Mouse (Mus musculus): ENCODE data around the gene Lrrc8a. TPM values are rescaled to one million over a fixed set of nuclear protein-coding genes. Genes with fewer than 3 reads are reported as not detected.

Gene Lrrc8a
- polyA plus RNA-seq, 1 experiment from 2014 or later = 43.8 TPM

- Histone ChIP-seq H3K4me1 (ENCODE audit: insufficient read depth, low read length) (peaks cover 14% of the 10 kb centered on the region), H3K27ac (ENCODE audit: low read length) (no peak overlapping the region), H3K9ac (replicated peaks; ENCODE audit: low read length) (no peak overlapping the region; the same call in 1 of the 2 replicates), H3K4me2 (replicated peaks; ENCODE audit: low read depth, low read length) (no peak overlapping the region), H3K27me3 (ENCODE audit: insufficient read depth, low read length) (no peaks in the 10 kb centered on the region), H3K36me3 (ENCODE audit: insufficient read depth, low read length) (no peaks in the 10 kb centered on the region), H3K4me3 (ENCODE audit: low read length) (no peak overlapping the region), H3K9me3 (ENCODE audit: low read length) (no peaks in the 10 kb centered on the region)
- no peak for ATAC-seq (ENCODE audit: low FRiP score, low TSS enrichment)
- WGBS = 85% methylated on average over 4 of the region's 4 CpGs
Measured at GRCm38 (mm10) chr2:30207401-30207800, 30.1 kb upstream of the Lrrc8a start.

GRCm38 (mm10) chr2:30207886-30208285, 29.6 kb upstream of the Lrrc8a start:
- 68% methylated on average over 5 of the region's 5 CpGs for WGBS
- no peaks in the 10 kb centered on the region for H3K36me3 ChIP-seq (ENCODE audit: insufficient read depth, low read length)
- H3K27ac ChIP-seq (ENCODE audit: low read length) = no peak overlapping the region
- no peak overlapping the region for H3K4me3 ChIP-seq (ENCODE audit: low read length)
- peaks cover 14% of the 10 kb centered on the region for H3K4me1 ChIP-seq (ENCODE audit: insufficient read depth, low read length)
- no peak overlapping the region for H3K9ac ChIP-seq (replicated peaks; ENCODE audit: low read length)
- H3K9me3 ChIP-seq (ENCODE audit: low read length) = no peaks in the 10 kb centered on the region
- no peaks in the 10 kb centered on the region for H3K27me3 ChIP-seq (ENCODE audit: insufficient read depth, low read length)
- ATAC-seq (ENCODE audit: low FRiP score, low TSS enrichment) = no peak
- H3K4me2 ChIP-seq (replicated peaks; ENCODE audit: low read depth, low read length) = no peak overlapping the region

DNA sequence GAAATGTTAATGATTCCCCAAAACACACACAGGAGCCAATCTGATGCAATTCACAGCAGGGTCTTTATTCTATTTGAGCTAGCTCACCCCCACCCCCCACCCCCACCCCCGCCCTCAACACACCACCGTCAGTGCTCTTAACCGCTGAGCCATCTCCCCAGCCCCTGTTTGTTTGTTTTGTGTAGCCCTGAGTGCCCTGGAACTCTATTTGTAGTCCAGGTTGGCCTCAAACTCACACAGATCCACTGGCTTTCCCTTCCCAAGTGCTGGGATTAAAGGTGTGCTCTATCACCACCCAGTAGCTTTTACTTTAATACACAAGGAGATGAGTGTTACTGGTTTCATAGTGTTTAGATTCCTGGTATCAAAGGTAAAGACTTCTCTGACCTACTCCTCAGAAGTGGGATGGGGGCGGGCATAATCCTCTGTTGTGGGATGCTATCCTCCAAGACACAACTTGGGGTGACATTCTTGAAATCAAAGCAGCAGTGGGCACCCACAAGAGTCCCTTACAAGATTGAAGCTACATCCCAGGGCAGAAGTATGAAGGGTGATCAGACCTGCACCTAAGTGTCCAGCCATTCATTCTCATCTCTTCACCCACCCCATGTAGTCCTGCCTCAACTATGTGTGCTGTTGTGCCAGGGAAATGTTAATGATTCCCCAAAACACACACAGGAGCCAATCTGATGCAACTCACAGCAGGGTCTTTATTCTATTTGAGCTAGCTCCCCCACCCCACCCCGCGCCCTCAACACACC, 25.9 kb upstream of the Lrrc8a start:
- H3K4me3 ChIP-seq (ENCODE audit: low read length) = no peak overlapping the region
- no peaks in the 10 kb centered on the region for H3K27me3 ChIP-seq (ENCODE audit: insufficient read depth, low read length)
- H3K27ac ChIP-seq (ENCODE audit: low read length) = no peak overlapping the region
- no peaks in the 10 kb centered on the region for H3K9me3 ChIP-seq (ENCODE audit: low read length)
- peaks cover 2% of the 10 kb centered on the region; the same call in 1 of the 2 replicates for H3K4me1 ChIP-seq (ENCODE audit: insufficient read depth, low read length)
- no peak for ATAC-seq (ENCODE audit: low FRiP score, low TSS enrichment)
- H3K9ac ChIP-seq (replicated peaks; ENCODE audit: low read length) = no peak overlapping the region
- H3K4me2 ChIP-seq (replicated peaks; ENCODE audit: low read depth, low read length) = no peak overlapping the region
- 66% methylated on average over 6 of the region's 6 CpGs for WGBS
- H3K36me3 ChIP-seq (ENCODE audit: insufficient read depth, low read length) = no peaks in the 10 kb centered on the region

- Histone ChIP-seq H3K4me2 (replicated peaks; ENCODE audit: low read depth, low read length) (no peak overlapping the region), H3K9me3 (ENCODE audit: low read length) (no peaks in the 10 kb centered on the region), H3K4me3 (ENCODE audit: low read length) (no peak overlapping the region), H3K27ac (ENCODE audit: low read length) (no peak overlapping the region), H3K4me1 (ENCODE audit: insufficient read depth, low read length) (no peaks in the 10 kb centered on the region), H3K27me3 (ENCODE audit: insufficient read depth, low read length) (no peaks in the 10 kb centered on the region), H3K36me3 (ENCODE audit: insufficient read depth, low read length) (no peaks in the 10 kb centered on the region), H3K9ac (replicated peaks; ENCODE audit: low read length) (no peak overlapping the region)
- no peak for ATAC-seq (ENCODE audit: low FRiP score, low TSS enrichment)
- WGBS = 75% methylated on average over 4 of the region's 4 CpGs
Measured at GRCm38 (mm10) chr2:30212169-30212545, 25.4 kb upstream of the Lrrc8a start.

GRCm38 (mm10) chr2:30212951-30213350, 24.6 kb upstream of the Lrrc8a start:
- no peak overlapping the region for H3K27ac ChIP-seq (ENCODE audit: low read length)
- H3K9me3 ChIP-seq (ENCODE audit: low read length) = no peaks in the 10 kb centered on the region
- H3K36me3 ChIP-seq (ENCODE audit: insufficient read depth, low read length) = no peaks in the 10 kb centered on the region
- no peak overlapping the region for H3K4me2 ChIP-seq (replicated peaks; ENCODE audit: low read depth, low read length)
- no peak overlapping the region for H3K9ac ChIP-seq (replicated peaks; ENCODE audit: low read length)
- H3K27me3 ChIP-seq (ENCODE audit: insufficient read depth, low read length) = no peaks in the 10 kb centered on the region
- 78% methylated on average over 1 of the region's 1 CpGs for WGBS
- no peak for ATAC-seq (ENCODE audit: low FRiP score, low TSS enrichment)
- no peaks in the 10 kb centered on the region for H3K4me1 ChIP-seq (ENCODE audit: insufficient read depth, low read length)
- H3K4me3 ChIP-seq (ENCODE audit: low read length) = no peak overlapping the region

DNA sequence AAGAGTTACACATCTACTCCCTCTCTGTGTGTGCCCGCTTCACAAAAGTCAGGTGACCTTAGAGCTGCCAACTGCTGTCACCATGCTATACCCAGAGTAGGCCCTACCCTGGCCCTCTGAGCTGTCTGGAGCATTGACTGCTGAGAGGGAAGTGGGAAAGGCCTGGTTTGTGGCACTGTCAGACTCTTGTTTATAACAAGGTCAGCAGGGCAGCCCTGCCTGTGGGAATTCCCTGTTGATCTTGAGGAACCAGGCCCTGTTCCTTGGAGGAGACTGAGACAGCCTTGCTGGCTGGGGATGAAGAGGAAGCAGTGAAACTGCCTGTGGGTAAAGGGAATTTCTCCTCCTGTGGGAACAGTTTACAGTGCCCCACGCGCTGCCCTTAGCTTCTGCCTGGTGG, 22.8 kb upstream of the Lrrc8a start:
- no peaks in the 10 kb centered on the region for H3K9me3 ChIP-seq (ENCODE audit: low read length)
- H3K36me3 ChIP-seq (ENCODE audit: insufficient read depth, low read length) = no peaks in the 10 kb centered on the region
- WGBS = 96% methylated on average over 3 of the region's 3 CpGs
- no peak overlapping the region for H3K9ac ChIP-seq (replicated peaks; ENCODE audit: low read length)
- no peak overlapping the region for H3K4me3 ChIP-seq (ENCODE audit: low read length)
- ATAC-seq (ENCODE audit: low FRiP score, low TSS enrichment) = no peak
- no peak overlapping the region for H3K4me2 ChIP-seq (replicated peaks; ENCODE audit: low read depth, low read length)
- no peaks in the 10 kb centered on the region for H3K27me3 ChIP-seq (ENCODE audit: insufficient read depth, low read length)
- H3K4me1 ChIP-seq (ENCODE audit: insufficient read depth, low read length) = no peaks in the 10 kb centered on the region
- H3K27ac ChIP-seq (ENCODE audit: low read length) = no peak overlapping the region

DNA sequence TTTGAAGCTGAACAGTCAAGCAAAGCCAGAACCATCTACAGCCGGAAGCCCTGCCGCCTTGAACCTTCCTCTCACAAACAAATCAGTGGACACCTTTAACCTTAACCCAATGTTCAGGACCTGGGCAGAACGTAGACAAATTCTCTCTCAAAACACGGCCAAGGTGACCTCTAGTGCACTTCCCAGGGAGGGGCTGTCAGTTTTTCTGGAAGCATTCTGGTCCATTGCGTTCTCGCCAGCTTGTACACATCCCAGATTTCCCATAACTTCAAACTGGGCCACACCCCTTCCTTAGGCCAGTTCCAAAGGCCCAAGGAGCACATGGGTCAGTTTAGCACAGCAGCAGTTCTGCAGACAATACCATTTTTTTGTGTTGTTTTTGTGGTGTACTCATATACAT, 22.0 kb upstream of the Lrrc8a start:
- no peak for ATAC-seq (ENCODE audit: low FRiP score, low TSS enrichment)
- Histone ChIP-seq H3K36me3 (ENCODE audit: insufficient read depth, low read length) (no peaks in the 10 kb centered on the region), H3K27me3 (ENCODE audit: insufficient read depth, low read length) (no peaks in the 10 kb centered on the region), H3K27ac (ENCODE audit: low read length) (no peak overlapping the region), H3K4me2 (replicated peaks; ENCODE audit: low read depth, low read length) (no peak overlapping the region), H3K4me3 (ENCODE audit: low read length) (no peak overlapping the region), H3K9me3 (ENCODE audit: low read length) (no peaks in the 10 kb centered on the region), H3K4me1 (ENCODE audit: insufficient read depth, low read length) (no peaks in the 10 kb centered on the region), H3K9ac (replicated peaks; ENCODE audit: low read length) (no peak overlapping the region)
- WGBS = 45% methylated on average over 6 of the region's 6 CpGs

GRCm38 (mm10) chr2:30216293-30216692, 21.2 kb upstream of the Lrrc8a start:
- H3K27ac ChIP-seq (ENCODE audit: low read length) = no peak overlapping the region
- H3K9ac ChIP-seq (replicated peaks; ENCODE audit: low read length) = no peak overlapping the region
- H3K9me3 ChIP-seq (ENCODE audit: low read length) = no peaks in the 10 kb centered on the region
- H3K36me3 ChIP-seq (ENCODE audit: insufficient read depth, low read length) = no peaks in the 10 kb centered on the region
- 93% methylated on average over 5 of the region's 5 CpGs for WGBS
- no peak for ATAC-seq (ENCODE audit: low FRiP score, low TSS enrichment)
- no peak overlapping the region for H3K4me2 ChIP-seq (replicated peaks; ENCODE audit: low read depth, low read length)
- no peaks in the 10 kb centered on the region for H3K27me3 ChIP-seq (ENCODE audit: insufficient read depth, low read length)
- H3K4me3 ChIP-seq (ENCODE audit: low read length) = no peak overlapping the region
- no peaks in the 10 kb centered on the region for H3K4me1 ChIP-seq (ENCODE audit: insufficient read depth, low read length)

DNA sequence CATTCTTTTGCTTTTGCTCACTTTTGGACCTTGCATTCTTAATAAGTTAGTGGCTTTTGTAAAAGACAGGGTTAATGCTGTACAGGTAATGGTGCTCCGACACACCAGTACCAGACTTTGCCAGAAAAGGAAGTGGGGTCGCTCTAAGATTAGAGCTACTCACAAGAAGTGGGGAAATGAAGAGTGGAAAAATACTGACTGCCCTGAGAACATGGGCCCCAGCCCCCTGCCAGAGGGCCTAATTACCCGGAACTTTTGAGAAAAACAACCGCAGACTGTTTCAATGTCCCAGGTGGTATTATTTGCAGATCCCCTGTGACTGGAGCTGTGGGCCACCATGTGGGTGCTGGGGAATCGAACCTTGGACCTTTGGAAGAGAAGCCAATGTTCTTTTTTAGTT, 1.9 kb upstream of the Lrrc8a start:
- Histone ChIP-seq H3K9ac (replicated peaks; ENCODE audit: low read length) (no peak overlapping the region), H3K4me2 (replicated peaks; ENCODE audit: low read depth, low read length) (no peak overlapping the region), H3K4me3 (ENCODE audit: low read length) (no peak overlapping the region), H3K4me1 (ENCODE audit: insufficient read depth, low read length) (peaks cover 20% of the 10 kb centered on the region), H3K27me3 (ENCODE audit: insufficient read depth, low read length) (no peaks in the 10 kb centered on the region), H3K27ac (ENCODE audit: low read length) (no peak overlapping the region), H3K9me3 (ENCODE audit: low read length) (peaks cover 5% of the 10 kb centered on the region), H3K36me3 (ENCODE audit: insufficient read depth, low read length) (peaks cover 2% of the 10 kb centered on the region; the same call in 1 of the 2 replicates)
- WGBS = 63% methylated on average over 5 of the region's 5 CpGs
- no peak for ATAC-seq (ENCODE audit: low FRiP score, low TSS enrichment)

DNA sequence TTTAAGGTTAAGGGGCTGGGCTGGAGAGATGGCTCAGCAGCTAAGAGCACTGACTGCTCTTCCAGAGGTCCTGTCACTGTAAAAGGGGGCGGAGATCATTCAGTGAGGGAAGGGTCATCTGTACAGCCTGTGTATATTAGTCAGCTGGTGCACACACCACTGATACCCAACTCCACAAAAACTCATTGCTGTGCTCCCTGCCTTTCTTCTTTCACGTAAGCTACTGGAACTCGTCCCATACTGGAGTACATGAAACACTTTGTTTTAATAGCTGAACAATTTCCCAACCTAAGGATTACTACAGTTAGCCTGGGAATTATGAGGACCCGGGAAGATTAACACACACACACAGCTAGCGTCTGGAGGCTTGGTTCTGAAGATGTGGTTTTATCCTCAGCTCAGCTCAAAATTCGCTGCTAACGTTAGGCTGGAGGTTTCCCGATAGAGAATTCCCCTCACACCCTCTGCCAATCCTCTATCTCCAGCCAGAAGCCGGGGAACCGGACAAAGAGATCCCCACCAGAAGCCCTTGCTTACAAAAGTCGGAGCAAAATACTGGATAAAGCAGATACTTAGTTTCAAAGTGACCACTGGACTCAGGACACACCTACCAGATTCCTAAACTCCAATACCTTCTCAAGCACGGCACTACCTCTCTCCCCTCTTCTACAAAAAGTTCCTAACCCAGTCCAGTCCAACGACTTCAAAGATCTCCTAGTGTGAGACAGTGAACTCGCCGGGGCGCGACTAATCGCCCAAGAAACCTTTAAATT, 903 bp upstream of the Lrrc8a start:
- WGBS = 2% methylated on average over 18 of the region's 18 CpGs
- H3K4me1 ChIP-seq (ENCODE audit: insufficient read depth, low read length) = peaks cover 20% of the 10 kb centered on the region
- H3K4me3 ChIP-seq (ENCODE audit: low read length) = peak overlapping the region; percentile 70
- peaks cover 11% of the 10 kb centered on the region for H3K36me3 ChIP-seq (ENCODE audit: insufficient read depth, low read length)
- no peaks in the 10 kb centered on the region for H3K27me3 ChIP-seq (ENCODE audit: insufficient read depth, low read length)
- peak overlapping the region; percentile 79 for H3K9ac ChIP-seq (replicated peaks; ENCODE audit: low read length)
- peak overlapping the region; percentile 89 for H3K27ac ChIP-seq (ENCODE audit: low read length)
- ATAC-seq (ENCODE audit: low FRiP score, low TSS enrichment) = no peak
- H3K9me3 ChIP-seq (ENCODE audit: low read length) = peaks cover under 1% of the 10 kb centered on the region; the same call in 1 of the 2 replicates
- H3K4me2 ChIP-seq (replicated peaks; ENCODE audit: low read depth, low read length) = peak overlapping the region; percentile 85
